ENCODE assay signal across 7 mouse cellular contexts in the genomic region with DNA sequence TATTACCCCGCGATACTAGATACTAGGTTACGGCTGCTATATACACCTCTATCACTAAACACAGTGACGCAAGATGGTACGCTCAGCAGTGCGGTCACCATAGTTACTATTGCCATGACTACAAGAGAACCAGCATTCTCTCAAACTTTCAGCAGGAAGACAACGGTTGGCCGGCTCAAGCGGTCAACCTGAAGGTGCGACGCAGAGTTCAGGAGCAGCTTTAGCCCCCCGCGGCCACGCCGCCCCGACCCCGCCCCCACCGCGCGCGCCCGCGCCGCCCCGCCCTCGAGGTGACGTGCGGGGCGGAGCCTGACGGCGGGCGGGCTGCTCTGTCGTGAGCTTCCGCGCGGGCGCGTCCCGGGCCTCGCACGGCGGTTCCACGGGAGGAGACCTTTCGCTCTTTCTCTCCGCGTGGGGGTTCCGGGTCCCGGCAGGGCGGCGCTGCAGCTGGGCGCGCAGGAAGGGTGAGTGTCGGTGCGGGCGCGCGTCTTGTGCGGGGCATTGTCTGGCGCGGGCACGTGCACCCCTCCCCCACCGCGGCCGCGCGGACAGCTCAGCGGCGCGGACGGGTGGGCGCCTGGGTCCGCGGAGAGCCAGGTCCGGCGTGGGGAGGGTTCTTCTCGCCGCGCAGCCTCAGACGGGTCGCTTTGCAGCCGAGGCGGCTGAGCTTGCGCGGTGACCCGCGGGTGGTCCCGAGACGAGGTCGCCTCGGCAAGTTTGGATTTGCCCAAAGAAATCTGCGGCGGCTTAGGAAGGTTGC. TPM values are rescaled to one million over a fixed set of nuclear protein-coding genes. Genes with fewer than 3 reads are reported as not detected.
DNase-seq lines count a peak whose midpoint lies in the region; ATAC-seq and TF ChIP-seq lines count a peak whose summit lies in the region.

A gene (plus strand): TSS at position 292 of the 760 bp plus-strand sequence.

- H3K4me2 ChIP-seq in embryonic facial prominence, embryonic 12.5 days (replicated peaks): peak within 1 kb of the TSS; percentile 80
- peak within 1 kb of the TSS; percentile 72 for H3K4me2 ChIP-seq in limb, embryonic 12.5 days
- peak within 1 kb of the TSS; percentile 65 for H3K4me2 ChIP-seq in midbrain, embryonic 15.5 days

- no peaks in the 10 kb centered on the region for H3K9me3 ChIP-seq in embryonic facial prominence, embryonic 12.5 days
- no peaks in the 10 kb centered on the region for H3K9me3 ChIP-seq in limb, embryonic 12.5 days
- H3K9me3 ChIP-seq in midbrain, embryonic 15.5 days: no peaks in the 10 kb centered on the region

- no peak for TF ChIP-seq CTCF in kidney, adult 2 months (conservative IDR thresholded peaks at IDR 0.05; ENCODE audit: insufficient read depth, insufficient read length, low read depth, low read length)
- no peak for TF ChIP-seq CTCF in spleen, adult 2 months (IDR thresholded peaks at IDR 0.05; ENCODE audit: extremely low read depth, insufficient read depth, insufficient read length, insufficient replicate concordance)

- H3K27me3 ChIP-seq in embryonic facial prominence, embryonic 12.5 days: no peaks in the 10 kb centered on the region
- H3K27me3 ChIP-seq in kidney, adult 2 months (replicated peaks; ENCODE audit: control insufficient read depth, insufficient read depth, low read length): no peaks in the 10 kb centered on the region
- no peaks in the 10 kb centered on the region for H3K27me3 ChIP-seq in limb, embryonic 12.5 days
- no peaks in the 10 kb centered on the region for H3K27me3 ChIP-seq in midbrain, embryonic 15.5 days (replicated peaks)
- H3K27me3 ChIP-seq in spleen, adult 2 months (ENCODE audit: control insufficient read depth, insufficient read depth, low read length): no peaks in the 10 kb centered on the region

- 1% methylated on average over 72 of the region's 92 CpGs for WGBS in embryonic facial prominence, embryonic 12.5 days
- under 1% methylated on average over 91 of the region's 92 CpGs for WGBS in kidney, adult 2 months
- WGBS in limb, embryonic 12.5 days: 1% methylated on average over 72 of the region's 92 CpGs
- WGBS in midbrain, embryonic 15.5 days: under 1% methylated on average over 89 of the region's 92 CpGs
- 1% methylated on average over 80 of the region's 92 CpGs for WGBS in spleen, adult 2 months

- peak within 1 kb of the TSS; percentile 82 for H3K9ac ChIP-seq in embryonic facial prominence, embryonic 12.5 days
- peak within 1 kb of the TSS; percentile 91 for H3K9ac ChIP-seq in limb, embryonic 12.5 days (replicated peaks)
- peak within 1 kb of the TSS; percentile 94 for H3K9ac ChIP-seq in midbrain, embryonic 15.5 days

- 0 out of 2 replicates have a peak, but pooled peaks cover 8% of the 10 kb centered on the region for H3K36me3 ChIP-seq in embryonic facial prominence, embryonic 12.5 days
- no peaks in the 10 kb centered on the region for H3K36me3 ChIP-seq in kidney, adult 2 months (ENCODE audit: control insufficient read depth, insufficient read depth, low read length)
- H3K36me3 ChIP-seq in limb, embryonic 12.5 days: peaks cover 20% of the 10 kb centered on the region
- peaks cover 5% of the 10 kb centered on the region for H3K36me3 ChIP-seq in midbrain, embryonic 15.5 days (replicated peaks)
- no peaks in the 10 kb centered on the region for H3K36me3 ChIP-seq in spleen, adult 2 months (ENCODE audit: control insufficient read depth, insufficient read depth, low read length)

- H3K4me3 ChIP-seq in embryonic facial prominence, embryonic 12.5 days: peak within 1 kb of the TSS; percentile 64
- peak within 1 kb of the TSS; percentile 86 for H3K4me3 ChIP-seq in kidney, adult 2 months (ENCODE audit: insufficient read depth, low read depth, low read length)
- H3K4me3 ChIP-seq in limb, embryonic 12.5 days (replicated peaks): peak within 1 kb of the TSS; percentile 74
- H3K4me3 ChIP-seq in midbrain, embryonic 15.5 days: peak within 1 kb of the TSS; percentile 84
- H3K4me3 ChIP-seq in spleen, adult 2 months (ENCODE audit: extremely low read depth, insufficient read depth, insufficient read length): peak within 1 kb of the TSS; percentile 80

- ATAC-seq in embryonic facial prominence, embryonic 12.5 days (ENCODE audit: insufficient number of reproducible peaks, insufficient read depth, low FRiP score, low TSS enrichment): peak; percentile 94
- peak; percentile 94 for ATAC-seq in limb, embryonic 12.5 days (ENCODE audit: insufficient number of reproducible peaks, insufficient read depth, low FRiP score, low TSS enrichment, low read depth)
- peak; percentile 96 for ATAC-seq in midbrain, embryonic 15.5 days (replicated peaks)

- H3K27ac ChIP-seq in embryonic facial prominence, embryonic 12.5 days: peak within 1 kb of the TSS; percentile 93
- H3K27ac ChIP-seq in kidney, adult 2 months (ENCODE audit: insufficient read depth, low read depth, low read length): peak within 1 kb of the TSS; percentile 49
- H3K27ac ChIP-seq in limb, embryonic 12.5 days: peak within 1 kb of the TSS; percentile 95
- peak within 1 kb of the TSS; percentile 98 for H3K27ac ChIP-seq in midbrain, embryonic 15.5 days
- peak within 1 kb of the TSS; percentile 73 for H3K27ac ChIP-seq in spleen, adult 2 months (ENCODE audit: insufficient read depth, low read length)

- H3K4me1 ChIP-seq in embryonic facial prominence, embryonic 12.5 days: peaks cover 15% of the 10 kb centered on the region
- peaks cover 4% of the 10 kb centered on the region; the same call in 1 of the 2 replicates for H3K4me1 ChIP-seq in kidney, adult 2 months (ENCODE audit: control insufficient read depth, insufficient read depth, low read length)
- H3K4me1 ChIP-seq in limb, embryonic 12.5 days (replicated peaks): peaks cover 12% of the 10 kb centered on the region
- H3K4me1 ChIP-seq in midbrain, embryonic 15.5 days: peaks cover 22% of the 10 kb centered on the region
- peaks cover 7% of the 10 kb centered on the region; the same call in 1 of the 2 replicates for H3K4me1 ChIP-seq in spleen, adult 2 months (ENCODE audit: control insufficient read depth, insufficient read depth, insufficient read length)

- TF ChIP-seq POLR2A in kidney, adult 2 months (IDR thresholded peaks at IDR 0.05; ENCODE audit: low read depth, low read length): peak; percentile 10
- peak; percentile 29; the same call in 1 of the 2 replicates for TF ChIP-seq POLR2A in spleen, adult 2 months (IDR thresholded peaks at IDR 0.05; ENCODE audit: low read depth, low read length)

- peak; percentile 83 for DNase-seq in adrenal gland, postnatal 25 days
- peak; percentile 88 for DNase-seq in heart, adult 18-20 months
- DNase-seq in kidney, adult 2 months: peak; percentile 85
- DNase-seq in spleen, adult 2 months (ENCODE audit: low read depth in 1 of 2, low spot score in 2 of 2): peak; percentile 76 to 86

RNA-seq across cellular contexts. Expression of the gene that starts here (rescaled TPM):
- total RNA-seq in adrenal gland, postnatal 25 days (2021): 49.5 and 50.4 TPM in 2 replicates
- 56.3 and 57.4 TPM in 2 replicates for polyA plus RNA-seq in embryonic facial prominence, embryonic 12.5 days (2016; fragmentation: Nextera tagmentation; extraction: Ambion mirVana)
- 1 to 10 TPM; 7.1 to 9.8 TPM for total RNA-seq in heart, adult 18-20 months (2021)
- polyA plus RNA-seq in kidney, adult 2 months (2012; rRNA removed): 11.9 and 16.8 TPM in 2 replicates
- 59.4 and 63.7 TPM in 2 replicates for polyA plus RNA-seq in limb, embryonic 12.5 days (2016; fragmentation: Nextera tagmentation; extraction: Ambion mirVana)
- 24.0 and 26.3 TPM in 2 replicates for polyA plus RNA-seq in midbrain, embryonic 15.5 days (2015; fragmentation: Nextera tagmentation; extraction: Ambion mirVana)
- 12.5 and 16.7 TPM in 2 replicates for polyA plus RNA-seq in spleen, adult 2 months (2012; rRNA removed)

Comparison
In these comparisons a context has a peak if more than half of its experiments do, and no peak if none do; other contexts are left out.
1. Peak in every context shown above with its lines: DNase-seq, ATAC-seq, H3K4me3 ChIP-seq and H3K27ac ChIP-seq.